Mouse (Mus musculus) CD8-positive naive resting alpha-beta T cell, adult 2 months (primary cell): Measurements from ENCODE around the gene Mc3r.

Source experiments
- DNase-seq, 2 experiments: peaks; one replicate each; pipeline ENCODE4 v3.0.0; 2022; ENCODE audit warnings: low read depth in 2 of 2, low spot score in 2 of 2

Gene Mc3r

DNA sequence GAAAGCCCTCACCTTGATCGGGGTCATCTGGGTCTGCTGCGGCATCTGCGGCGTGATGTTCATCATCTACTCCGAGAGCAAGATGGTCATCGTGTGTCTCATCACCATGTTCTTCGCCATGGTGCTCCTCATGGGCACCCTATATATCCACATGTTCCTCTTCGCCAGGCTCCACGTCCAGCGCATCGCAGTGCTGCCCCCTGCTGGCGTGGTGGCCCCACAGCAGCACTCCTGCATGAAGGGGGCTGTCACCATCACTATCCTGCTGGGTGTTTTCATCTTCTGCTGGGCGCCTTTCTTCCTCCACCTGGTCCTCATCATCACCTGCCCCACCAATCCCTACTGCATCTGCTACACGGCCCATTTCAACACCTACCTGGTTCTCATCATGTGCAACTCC, 1.0 kb downstream of the Mc3r start:
- DNase-seq = no peak

DNA sequence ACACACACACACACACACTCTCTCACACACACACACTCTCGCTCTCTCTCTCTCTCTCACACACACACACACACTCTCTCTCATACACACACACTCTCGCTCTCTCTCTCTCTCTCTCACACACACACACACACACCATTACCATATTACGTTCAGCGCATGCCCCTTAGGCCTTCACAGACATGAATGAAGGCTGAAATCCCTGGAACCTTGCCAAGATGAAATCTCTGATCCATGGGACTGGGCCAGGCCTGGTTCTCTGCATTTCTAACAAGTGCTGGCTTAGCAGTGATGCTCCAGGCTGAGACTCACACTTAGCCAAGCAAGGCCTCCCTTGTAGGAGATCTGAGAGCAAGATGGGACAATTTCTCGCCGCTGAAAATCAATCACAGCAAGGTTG, 8.1 kb downstream of the Mc3r start:
- DNase-seq = no peak

DNA sequence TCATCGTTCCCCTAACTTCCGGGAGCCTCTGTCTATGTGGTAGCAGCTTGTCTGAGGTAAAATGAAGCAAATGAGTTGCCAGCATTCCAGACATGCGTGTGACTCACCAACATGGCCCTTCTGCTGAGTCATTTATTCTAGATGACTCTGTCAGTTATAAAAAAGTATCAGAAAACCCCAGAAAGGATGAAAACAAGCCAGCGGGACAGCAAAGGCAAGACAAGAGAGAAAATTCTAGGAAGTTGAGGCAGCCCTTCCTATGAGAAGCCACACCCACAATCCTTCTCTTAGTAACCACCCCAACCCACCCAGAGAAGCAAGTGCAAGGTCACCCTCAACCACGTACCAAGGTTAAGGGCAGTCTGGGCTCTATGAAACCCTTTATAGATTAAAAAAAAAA, 8.7 kb downstream of the Mc3r start:
- DNase-seq = no peak

- DNase-seq = no peak
Observed at GRCm38 (mm10) chr2:172257471-172258065, 9.3 kb downstream of the Mc3r start.

DNA sequence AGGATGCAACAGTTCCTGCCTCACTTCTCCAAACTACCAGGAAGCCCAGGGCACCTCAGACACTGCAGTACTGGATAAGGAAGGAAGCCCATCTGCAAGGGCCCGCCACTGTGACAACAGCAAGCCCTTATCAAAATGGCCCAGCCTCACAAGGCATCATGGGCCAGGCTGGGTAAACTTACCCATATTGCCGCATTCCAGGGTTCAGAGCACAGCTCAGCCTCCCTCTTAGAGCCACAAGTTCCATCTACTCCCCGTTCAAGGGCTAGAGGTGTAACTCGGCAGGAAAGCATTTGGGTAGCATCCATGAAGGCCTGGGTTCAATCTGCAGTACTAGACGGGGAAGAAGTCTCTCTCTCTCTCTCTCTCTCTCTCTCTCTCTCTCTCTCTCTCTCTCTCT, 11.8 kb downstream of the Mc3r start:
- DNase-seq = no peak

GRCm38 (mm10) chr2:172261441-172261840, 13.1 kb downstream of the Mc3r start:
- no peak for DNase-seq

DNA sequence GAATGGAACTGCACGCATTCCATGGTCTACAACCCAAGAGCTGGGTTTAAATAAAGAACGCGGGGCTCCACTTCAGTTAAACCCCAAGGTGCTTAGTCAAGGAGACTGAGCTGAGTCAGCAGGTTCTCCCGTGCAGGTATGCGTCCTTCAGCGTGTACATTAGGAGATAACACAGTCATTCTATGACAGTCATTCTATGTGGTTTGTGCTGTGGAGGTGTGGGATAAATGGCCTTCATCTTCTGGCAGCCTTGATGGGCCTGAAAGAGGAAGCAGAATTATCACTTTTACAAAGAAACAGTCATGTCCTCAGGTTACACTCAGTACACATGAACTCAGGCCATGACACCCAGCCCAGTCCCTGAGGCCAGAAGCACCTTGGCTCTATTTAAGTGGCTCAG, 14.9 kb downstream of the Mc3r start:
- no peak for DNase-seq

- DNase-seq = no peak
Observed at GRCm38 (mm10) chr2:172269907-172270306, 21.6 kb downstream of the Mc3r start.

DNA sequence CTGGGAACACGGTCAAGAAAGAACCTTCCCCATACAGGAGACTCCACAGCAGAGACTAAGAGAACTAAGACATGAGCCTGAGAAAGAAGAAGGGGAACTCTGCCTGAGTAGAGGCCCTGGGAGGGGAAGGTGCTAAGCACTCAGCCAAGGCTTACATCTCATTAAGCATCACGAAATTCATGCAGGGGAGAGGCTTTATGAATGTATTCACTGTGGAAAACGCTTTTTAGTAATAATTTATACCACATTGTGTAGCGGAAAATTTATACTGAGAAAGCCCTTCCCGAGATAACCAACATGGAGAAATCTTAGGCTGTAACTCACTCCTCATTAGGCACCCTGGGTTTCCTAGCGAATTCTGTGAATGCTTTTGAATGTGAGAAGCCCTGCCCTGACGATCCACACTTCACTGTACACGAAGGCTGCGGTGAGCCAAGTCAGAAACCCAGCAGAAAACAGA, 22.2 kb downstream of the Mc3r start:
- DNase-seq = no peak

GRCm38 (mm10) chr2:172270974-172271697, 22.8 kb downstream of the Mc3r start:
- DNase-seq = no peak

DNA sequence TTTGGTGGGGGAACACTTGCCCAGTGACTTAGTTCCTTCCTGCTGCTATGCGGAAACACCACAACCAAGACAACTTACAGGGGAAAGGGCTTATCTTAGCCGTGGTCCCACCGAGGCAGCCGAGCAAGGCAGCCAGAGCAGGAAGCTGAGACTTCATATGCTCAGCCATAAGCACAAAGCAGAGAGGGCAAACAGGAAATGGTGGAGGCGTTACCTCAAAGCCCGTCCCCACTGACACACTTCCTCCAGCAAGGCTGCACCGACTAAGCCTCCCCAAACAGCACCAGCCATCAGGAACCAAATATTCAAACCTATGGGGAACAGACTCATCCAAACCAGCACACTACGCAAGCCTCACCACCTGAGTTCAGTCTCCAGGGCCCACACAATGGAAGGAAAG, 26.4 kb downstream of the Mc3r start:
- no peak for DNase-seq

DNA sequence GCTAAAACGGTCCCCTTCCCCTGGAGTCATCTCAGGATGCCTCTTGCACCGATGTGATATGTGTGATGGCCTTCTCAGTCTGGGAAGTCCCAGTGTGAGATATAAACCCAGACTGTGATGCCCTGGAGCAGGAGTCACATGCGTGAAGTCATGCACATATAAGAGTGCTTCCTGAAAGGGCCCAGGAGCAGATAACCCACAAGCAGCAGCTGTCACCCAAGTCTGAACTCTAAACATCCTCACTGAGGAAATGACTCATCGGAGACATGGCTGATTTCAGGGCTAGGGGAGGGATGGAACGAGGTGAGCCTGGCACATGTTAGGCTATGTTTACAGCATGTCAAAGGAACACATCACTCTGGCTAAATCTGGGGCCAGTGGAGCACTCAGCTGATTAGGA, 27.9 kb downstream of the Mc3r start:
- DNase-seq = no peak

DNA sequence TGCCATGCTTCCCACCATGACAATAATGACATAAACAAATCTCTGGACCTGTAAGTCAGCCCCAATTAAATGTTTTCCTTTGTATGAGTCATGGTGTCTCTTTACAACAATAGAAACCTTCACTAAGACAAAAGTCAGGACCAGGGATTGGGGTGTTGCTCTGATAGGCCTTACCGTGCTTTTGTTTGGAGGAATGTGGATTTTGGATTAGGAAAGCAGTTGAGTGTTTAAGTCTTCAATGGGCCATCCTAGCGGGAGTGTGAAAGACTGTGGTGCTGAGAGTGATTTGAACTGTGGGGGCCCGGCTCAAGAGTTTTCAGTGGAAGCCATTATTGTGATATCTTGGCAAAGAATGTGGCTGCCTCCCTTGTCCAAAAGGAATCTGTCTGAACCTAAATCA, 30.7 kb downstream of the Mc3r start:
- no peak for DNase-seq

GRCm38 (mm10) chr2:172282071-172282710, 33.9 kb downstream of the Mc3r start:
- DNase-seq = no peak

- DNase-seq = no peak
Observed at GRCm38 (mm10) chr2:172287715-172288114, 39.4 kb downstream of the Mc3r start.

- no peak for DNase-seq
Observed at GRCm38 (mm10) chr2:172288965-172289364, 40.7 kb downstream of the Mc3r start.

DNA sequence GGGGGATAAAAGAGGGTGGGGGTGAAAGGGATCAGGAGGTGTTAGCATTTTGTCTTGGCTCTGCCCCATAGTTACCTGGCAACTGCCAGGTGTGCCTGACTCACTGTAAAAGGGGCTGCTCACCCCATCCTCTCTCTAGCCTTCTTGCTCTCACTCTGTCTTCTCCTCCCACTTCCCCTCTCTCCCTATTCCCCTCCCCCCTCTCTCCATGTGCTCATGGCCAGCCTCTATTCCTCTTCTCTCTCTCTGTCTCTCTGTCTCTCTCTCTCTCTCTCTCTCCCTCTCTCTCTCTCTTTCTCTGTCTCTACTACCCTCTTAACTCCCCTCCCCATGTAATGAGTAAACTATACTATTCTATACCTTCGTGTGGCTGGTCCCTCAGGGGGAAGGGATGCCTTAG, 41.3 kb downstream of the Mc3r start:
- DNase-seq = no peak

DNA sequence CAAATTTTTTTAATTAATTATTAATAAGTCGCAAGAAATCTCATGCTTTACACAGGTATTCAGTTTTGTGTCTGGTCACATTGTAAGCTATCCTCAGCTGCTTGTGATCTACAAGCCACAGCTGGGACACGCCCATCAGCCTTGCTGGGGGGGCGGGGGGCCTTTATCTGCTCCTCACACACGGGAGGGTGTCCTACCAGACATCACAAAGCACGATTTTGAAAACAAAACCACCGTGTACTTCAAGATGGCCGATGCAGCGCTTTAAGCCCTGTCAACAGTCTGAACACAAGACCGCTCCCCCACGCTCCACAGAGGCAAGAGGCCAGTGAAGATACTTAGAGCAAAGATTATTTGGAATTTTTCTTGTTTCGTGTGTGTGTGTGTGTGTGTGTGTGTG, 42.2 kb downstream of the Mc3r start:
- DNase-seq = no peak

GRCm38 (mm10) chr2:172291025-172291424, 42.7 kb downstream of the Mc3r start:
- no peak for DNase-seq

GRCm38 (mm10) chr2:172291755-172292524, 43.6 kb downstream of the Mc3r start:
- no peak for DNase-seq

- no peak for DNase-seq
Observed at GRCm38 (mm10) chr2:172292525-172293405, 44.5 kb downstream of the Mc3r start.
